Mouse (Mus musculus) embryonic facial prominence, embryonic 15.5 days (tissue): ENCODE data around the gene Tbata. TPM values are rescaled to one million over a fixed set of nuclear protein-coding genes. Genes with fewer than 3 reads are reported as not detected.

Experiments
- ATAC-seq: fragments of 200-750 bp; cut with Nextera tagmentation; 2 replicates; pipeline ENCODE4 v1.8.0; 2017; ENCODE audit warnings: low read depth, moderate TSS enrichment; ENCODE audit not compliant: insufficient number of reproducible peaks, low FRiP score, low TSS enrichment
- H3K27ac ChIP-seq: fragments of 300-500 bp; sonication (generic); replicated peaks from 2 replicates; pipeline ENCODE4 v1.5.1; 2015; ENCODE audit warnings: mild to moderate bottlenecking, inconsistent platforms
- H3K27me3 ChIP-seq: fragments of 300-500 bp; sonication (generic); 2 replicates; pipeline ENCODE4 v1.6.1; 2015; ENCODE audit warnings: inconsistent platforms
- H3K36me3 ChIP-seq: fragments of 300-500 bp; sonication (generic); 2 replicates; pipeline ENCODE4 v1.6.1; 2015; ENCODE audit warnings: mild to moderate bottlenecking, inconsistent platforms
- H3K4me1 ChIP-seq: fragments of 300-500 bp; sonication (generic); 2 replicates; pipeline ENCODE4 v1.6.1; 2015; ENCODE audit warnings: inconsistent platforms
- H3K4me2 ChIP-seq: fragments of 300-500 bp; sonication (generic); replicated peaks from 2 replicates; pipeline ENCODE4 v1.6.1; 2015; ENCODE audit warnings: mild to moderate bottlenecking, inconsistent platforms
- H3K4me3 ChIP-seq: fragments of 300-500 bp; sonication (generic); replicated peaks from 2 replicates; pipeline ENCODE4 v1.5.1; 2015; ENCODE audit warnings: mild to moderate bottlenecking, inconsistent platforms
- H3K9ac ChIP-seq: fragments of 300-500 bp; sonication (generic); 2 replicates; pipeline ENCODE4 v1.6.1; 2015; ENCODE audit warnings: inconsistent platforms
- H3K9me3 ChIP-seq: fragments of 300-500 bp; sonication (generic); replicated peaks from 2 replicates; pipeline ENCODE4 v1.6.1; 2016; ENCODE audit warnings: inconsistent platforms
- WGBS: fragments of 180-500 bp; shearing (Covaris S2); methylation state at CpG from one replicate; pipeline ENCODE4 v1.1.7; 2015; 5-methylcytosine and 5-hydroxymethylcytosine counted together
- polyA plus RNA-seq: library from polyadenylated mRNA; unstranded; fragments of >200 nt; fragmentation: Nextera tagmentation; extraction: Ambion mirVana; gene quantifications from 2 replicates; pipeline ENCODE4 v1.2.1, GENCODE M21; 2015

The Tbata gene
- polyA plus RNA-seq, 1 experiment from 2014 or later, result 1.5 TPM

- H3K4me3 ChIP-seq, result no peak overlapping the region
- H3K9ac ChIP-seq, result no peak overlapping the region
- ATAC-seq, result no peak
- peaks cover 9% of the 10 kb centered on the region; the same call in 1 of the 2 replicates for H3K27me3 ChIP-seq
- H3K27ac ChIP-seq, result no peak overlapping the region
- H3K4me1 ChIP-seq, result no peaks in the 10 kb centered on the region
- H3K9me3 ChIP-seq, result no peaks in the 10 kb centered on the region
- WGBS, result 29% methylated on average over 9 of the region's 9 CpGs
- no peaks in the 10 kb centered on the region for H3K36me3 ChIP-seq
- no peak overlapping the region for H3K4me2 ChIP-seq
These were observed 4.2 kb upstream of the Tbata start for GRCm38 (mm10) chr10:61167333-61168096.

GRCm38 (mm10) chr10:61168393-61168792 is 3.4 kb upstream of the Tbata start:
- Histone ChIP-seq H3K9me3 (no peaks in the 10 kb centered on the region), H3K9ac (no peak overlapping the region), H3K4me3 (no peak overlapping the region), H3K36me3 (no peaks in the 10 kb centered on the region), H3K27ac (no peak overlapping the region), H3K4me1 (no peaks in the 10 kb centered on the region), H3K4me2 (no peak overlapping the region), H3K27me3 (peaks cover 9% of the 10 kb centered on the region; the same call in 1 of the 2 replicates)
- ATAC-seq, result no peak
- WGBS, result 57% methylated on average over 2 of the region's 2 CpGs

- Histone ChIP-seq H3K36me3 (no peaks in the 10 kb centered on the region), H3K27ac (no peak overlapping the region), H3K9me3 (no peaks in the 10 kb centered on the region), H3K27me3 (peaks cover 9% of the 10 kb centered on the region), H3K4me1 (peaks cover 8% of the 10 kb centered on the region), H3K9ac (no peak overlapping the region), H3K4me3 (no peak overlapping the region), H3K4me2 (no peak overlapping the region)
- 83% methylated on average over 4 of the region's 4 CpGs for WGBS
- no peak for ATAC-seq
These were observed 742 bp downstream of the Tbata start for GRCm38 (mm10) chr10:61172496-61172895.

GRCm38 (mm10) chr10:61174711-61175441 is 3.1 kb downstream of the Tbata start:
- no peak overlapping the region for H3K27ac ChIP-seq
- WGBS, result 49% methylated on average over 13 of the region's 13 CpGs
- H3K27me3 ChIP-seq, result peaks cover 4% of the 10 kb centered on the region
- H3K4me3 ChIP-seq, result no peak overlapping the region
- H3K36me3 ChIP-seq, result no peaks in the 10 kb centered on the region
- no peak overlapping the region for H3K4me2 ChIP-seq
- H3K9me3 ChIP-seq, result no peaks in the 10 kb centered on the region
- no peak for ATAC-seq
- H3K9ac ChIP-seq, result no peak overlapping the region
- peaks cover 8% of the 10 kb centered on the region for H3K4me1 ChIP-seq

GRCm38 (mm10) chr10:61175442-61176204 is 3.9 kb downstream of the Tbata start:
- H3K27me3 ChIP-seq, result peaks cover 4% of the 10 kb centered on the region
- peak overlapping the region; percentile 19 for H3K4me2 ChIP-seq
- no peak overlapping the region for H3K27ac ChIP-seq
- 13% methylated on average over 24 of the region's 24 CpGs for WGBS
- no peak overlapping the region for H3K9ac ChIP-seq
- H3K9me3 ChIP-seq, result no peaks in the 10 kb centered on the region
- no peaks in the 10 kb centered on the region for H3K36me3 ChIP-seq
- ATAC-seq, result peak; percentile 25; the same call in 1 of the 2 replicates
- H3K4me3 ChIP-seq, result no peak overlapping the region
- peaks cover 8% of the 10 kb centered on the region for H3K4me1 ChIP-seq

- no peak overlapping the region for H3K27ac ChIP-seq
- H3K27me3 ChIP-seq, result peaks cover 4% of the 10 kb centered on the region
- ATAC-seq, result no peak
- H3K9me3 ChIP-seq, result no peaks in the 10 kb centered on the region
- H3K36me3 ChIP-seq, result no peaks in the 10 kb centered on the region
- H3K4me3 ChIP-seq, result no peak overlapping the region
- H3K9ac ChIP-seq, result no peak overlapping the region
- H3K4me1 ChIP-seq, result peaks cover 8% of the 10 kb centered on the region
- peak overlapping the region; percentile 19 for H3K4me2 ChIP-seq
- WGBS, result 48% methylated on average over 7 of the region's 7 CpGs
These were observed 4.6 kb downstream of the Tbata start for GRCm38 (mm10) chr10:61176221-61176790.

- no peak overlapping the region for H3K4me2 ChIP-seq
- H3K4me3 ChIP-seq, result no peak overlapping the region
- peaks cover 2% of the 10 kb centered on the region for H3K27me3 ChIP-seq
- no peaks in the 10 kb centered on the region for H3K9me3 ChIP-seq
- H3K27ac ChIP-seq, result no peak overlapping the region
- no peak for ATAC-seq
- H3K36me3 ChIP-seq, result no peaks in the 10 kb centered on the region
- 81% methylated on average over 4 of the region's 4 CpGs for WGBS
- peaks cover 8% of the 10 kb centered on the region for H3K4me1 ChIP-seq
- H3K9ac ChIP-seq, result no peak overlapping the region
These were observed 6.0 kb downstream of the Tbata start for GRCm38 (mm10) chr10:61177751-61178150.

GRCm38 (mm10) chr10:61178687-61179086 is 6.9 kb downstream of the Tbata start:
- no peak for ATAC-seq
- 85% methylated on average over 8 of the region's 8 CpGs for WGBS
- peaks cover 2% of the 10 kb centered on the region for H3K27me3 ChIP-seq
- H3K4me2 ChIP-seq, result no peak overlapping the region
- no peaks in the 10 kb centered on the region for H3K36me3 ChIP-seq
- H3K9ac ChIP-seq, result no peak overlapping the region
- H3K27ac ChIP-seq, result no peak overlapping the region
- no peaks in the 10 kb centered on the region for H3K9me3 ChIP-seq
- peaks cover 8% of the 10 kb centered on the region for H3K4me1 ChIP-seq
- no peak overlapping the region for H3K4me3 ChIP-seq

- 56% methylated on average over 6 of the region's 6 CpGs for WGBS
- Histone ChIP-seq H3K27ac (no peak overlapping the region), H3K4me1 (peaks cover 8% of the 10 kb centered on the region), H3K4me2 (no peak overlapping the region), H3K9me3 (no peaks in the 10 kb centered on the region), H3K4me3 (no peak overlapping the region), H3K27me3 (peaks cover 2% of the 10 kb centered on the region), H3K9ac (no peak overlapping the region), H3K36me3 (no peaks in the 10 kb centered on the region)
- no peak for ATAC-seq
These were observed 8.2 kb downstream of the Tbata start for GRCm38 (mm10) chr10:61179927-61180326.

- Histone ChIP-seq H3K36me3 (no peaks in the 10 kb centered on the region), H3K4me3 (no peak overlapping the region), H3K4me1 (no peaks in the 10 kb centered on the region), H3K27me3 (no peaks in the 10 kb centered on the region), H3K4me2 (no peak overlapping the region), H3K27ac (no peak overlapping the region), H3K9me3 (no peaks in the 10 kb centered on the region), H3K9ac (no peak overlapping the region)
- WGBS, result 80% methylated on average over 3 of the region's 3 CpGs
- no peak for ATAC-seq
These were observed 15.2 kb downstream of the Tbata start for GRCm38 (mm10) chr10:61187001-61187400.

- 57% methylated on average over 3 of the region's 3 CpGs for WGBS
These were observed 16.3 kb downstream of the Tbata start for GRCm38 (mm10) chr10:61188010-61188409.

More at GRCm38 (mm10) chr10:61188010-61188409, 16.3 kb downstream of the Tbata start:
- Histone ChIP-seq H3K36me3 (no peaks in the 10 kb centered on the region), H3K4me1 (no peaks in the 10 kb centered on the region), H3K4me2 (no peak overlapping the region), H3K4me3 (no peak overlapping the region), H3K27ac (no peak overlapping the region), H3K9ac (no peak overlapping the region), H3K9me3 (no peaks in the 10 kb centered on the region), H3K27me3 (no peaks in the 10 kb centered on the region)
- no peak for ATAC-seq
